Mouse (Mus musculus) thymus, adult 2 months (tissue): ENCODE measurements around the gene Gm19426. TPM values are rescaled to one million over a fixed set of nuclear protein-coding genes. Genes with fewer than 3 reads are reported as not detected.

Experiments used
- DNase-seq: peaks from one replicate; pipeline ENCODE4 v3.0.0; 2021
- H3K27ac ChIP-seq: fragments of 200-500 bp; 2 replicates; pipeline ENCODE4 v1.5.1; 2012; ENCODE audit warnings: low read length, control low read depth; ENCODE audit not compliant: control insufficient read depth, insufficient read depth
- H3K27me3 ChIP-seq: fragments of 200-500 bp; 2 replicates; pipeline ENCODE4 v1.6.1; 2012; ENCODE audit warnings: mild to moderate bottlenecking, low read length, moderate library complexity, mixed read lengths; ENCODE audit not compliant: control insufficient read depth, insufficient read depth
- H3K36me3 ChIP-seq: fragments of 200-500 bp; 2 replicates; pipeline ENCODE4 v1.6.1; 2012; ENCODE audit warnings: mild to moderate bottlenecking, low read length, moderate library complexity; ENCODE audit not compliant: control insufficient read depth, insufficient read depth
- H3K4me1 ChIP-seq: fragments of 200-500 bp; replicated peaks from 2 replicates; pipeline ENCODE4 v1.6.1; 2012; ENCODE audit warnings: low read length; ENCODE audit not compliant: control insufficient read depth, insufficient read depth
- H3K4me3 ChIP-seq: fragments of 200-500 bp; 2 replicates; pipeline ENCODE4 v1.5.1; 2012; ENCODE audit warnings: mild to moderate bottlenecking, low read length, control low read depth, moderate library complexity; ENCODE audit not compliant: control insufficient read depth, insufficient read depth
- CTCF ChIP-seq: fragments of 200-500 bp; IDR thresholded peaks from 2 replicates; pipeline ENCODE4 v1.5.1; 2012; ENCODE audit warnings: mild to moderate bottlenecking, control low read depth, low read length, moderate library complexity, borderline replicate concordance; ENCODE audit not compliant: control insufficient read depth, poor library complexity, insufficient read depth; ENCODE audit errors: extremely low read depth
- POLR2A ChIP-seq: fragments of 200-500 bp; IDR thresholded peaks from 2 replicates; pipeline ENCODE4 v1.6.1; 2012; ENCODE audit warnings: mild to moderate bottlenecking, low read length, control low read depth, moderate library complexity; ENCODE audit not compliant: control insufficient read depth, poor library complexity, insufficient read depth; ENCODE audit errors: extremely low read depth
- whole genome bisulfite sequencing: fragments of 180-500 bp; shearing (Covaris S2); methylation state at CpG from one replicate; pipeline ENCODE4 v1.1.7; 2018; 5-methylcytosine and 5-hydroxymethylcytosine counted together
- polyA plus RNA-seq: library from polyadenylated mRNA; depleted of rRNA; stranded (reverse); fragments of >200 nt; gene quantifications from 2 replicates; pipeline ENCODE4 v1.2.3, GENCODE M21; 2012

The Gm19426 gene
- polyA plus RNA-seq, 1 experiment, result 0.15 TPM

- TF ChIP-seq CTCF (no peak), POLR2A (no peak)
- Histone ChIP-seq H3K36me3 (no peaks in the 10 kb centered on the region), H3K4me1 (peaks cover 3% of the 10 kb centered on the region), H3K27ac (no peak overlapping the region), H3K27me3 (no peaks in the 10 kb centered on the region), H3K4me3 (no peak overlapping the region)
- 95% methylated on average over 4 of the region's 4 CpGs for WGBS
- no peak for DNase-seq
These were observed 26.1 kb downstream of the Gm19426 start for GRCm38 (mm10) chr2:84717357-84717756.

- Histone ChIP-seq H3K4me3 (peak overlapping the region; percentile 75; the same call in 1 of the 2 replicates), H3K27ac (no peak overlapping the region; the same call in 1 of the 2 replicates), H3K27me3 (no peaks in the 10 kb centered on the region), H3K4me1 (peaks cover 3% of the 10 kb centered on the region), H3K36me3 (no peaks in the 10 kb centered on the region)
- 26% methylated on average over 9 of the region's 9 CpGs for WGBS
- no peak for TF ChIP-seq CTCF
- no peak for TF ChIP-seq POLR2A
- DNase-seq, result no peak
These were observed 26.8 kb downstream of the Gm19426 start for GRCm38 (mm10) chr2:84716423-84717355.

GRCm38 (mm10) chr2:84715562-84716361 is 27.7 kb downstream of the Gm19426 start:
- Histone ChIP-seq H3K27me3 (no peaks in the 10 kb centered on the region), H3K36me3 (peaks cover 1% of the 10 kb centered on the region; the same call in 1 of the 2 replicates)
- WGBS, result under 1% methylated on average over 33 of the region's 33 CpGs

GRCm38 (mm10) chr2:84714811-84715561 is 28.5 kb downstream of the Gm19426 start, which contains the start of gene Zdhhc5:
Gene Zdhhc5 (minus strand): TSS chr2:84715180.
- peak; percentile 67 for TF ChIP-seq POLR2A
- TF ChIP-seq CTCF, result peak; percentile 46
- Histone ChIP-seq H3K4me1 (peaks cover 3% of the 10 kb centered on the region), H3K27me3 (no peaks in the 10 kb centered on the region), H3K27ac (peak within 1 kb of the TSS; percentile 65), H3K4me3 (peak within 1 kb of the TSS; percentile 82), H3K36me3 (peaks cover 8% of the 10 kb centered on the region; the same call in 1 of the 2 replicates)
- WGBS, result 1% methylated on average over 106 of the region's 107 CpGs
- peak; percentile 99 for DNase-seq

More at GRCm38 (mm10) chr2:84715562-84716361, 27.7 kb downstream of the Gm19426 start:
- TF ChIP-seq CTCF (no peak), POLR2A (no peak)
- Histone ChIP-seq H3K4me3 (peak overlapping the region; percentile 75), H3K4me1 (peaks cover 3% of the 10 kb centered on the region), H3K27ac (peak overlapping the region; percentile 65)
- DNase-seq, result peak; percentile 80

- no peaks in the 10 kb centered on the region for H3K27me3 ChIP-seq
- TF ChIP-seq CTCF, result no peak
- no peak for TF ChIP-seq POLR2A
- H3K4me1 ChIP-seq, result peaks cover 3% of the 10 kb centered on the region
- DNase-seq, result no peak
- H3K4me3 ChIP-seq, result peak overlapping the region; percentile 82
- peak overlapping the region; percentile 35; the same call in 1 of the 2 replicates for H3K27ac ChIP-seq
- peaks cover 8% of the 10 kb centered on the region; the same call in 1 of the 2 replicates for H3K36me3 ChIP-seq
- WGBS, result 0% methylated on average over 26 of the region's 26 CpGs
These were observed 29.0 kb downstream of the Gm19426 start for GRCm38 (mm10) chr2:84714422-84714810.
